Mouse (Mus musculus) liver, embryonic 18 days (tissue): ENCODE results near the gene Hist1h4k. TPM values are rescaled to one million over a fixed set of nuclear protein-coding genes. Genes with fewer than 3 reads are reported as not detected.

Source experiments
- polyA plus RNA-seq: library from polyadenylated mRNA; depleted of rRNA; stranded (reverse); fragments of >200 nt; gene quantifications from 2 replicates; pipeline ENCODE4 v1.2.3, GENCODE M21; 2012; rRNA removed

The Hist1h4k gene
- 14.1 and 22.0 TPM in 2 replicates for polyA plus RNA-seq

DNA sequence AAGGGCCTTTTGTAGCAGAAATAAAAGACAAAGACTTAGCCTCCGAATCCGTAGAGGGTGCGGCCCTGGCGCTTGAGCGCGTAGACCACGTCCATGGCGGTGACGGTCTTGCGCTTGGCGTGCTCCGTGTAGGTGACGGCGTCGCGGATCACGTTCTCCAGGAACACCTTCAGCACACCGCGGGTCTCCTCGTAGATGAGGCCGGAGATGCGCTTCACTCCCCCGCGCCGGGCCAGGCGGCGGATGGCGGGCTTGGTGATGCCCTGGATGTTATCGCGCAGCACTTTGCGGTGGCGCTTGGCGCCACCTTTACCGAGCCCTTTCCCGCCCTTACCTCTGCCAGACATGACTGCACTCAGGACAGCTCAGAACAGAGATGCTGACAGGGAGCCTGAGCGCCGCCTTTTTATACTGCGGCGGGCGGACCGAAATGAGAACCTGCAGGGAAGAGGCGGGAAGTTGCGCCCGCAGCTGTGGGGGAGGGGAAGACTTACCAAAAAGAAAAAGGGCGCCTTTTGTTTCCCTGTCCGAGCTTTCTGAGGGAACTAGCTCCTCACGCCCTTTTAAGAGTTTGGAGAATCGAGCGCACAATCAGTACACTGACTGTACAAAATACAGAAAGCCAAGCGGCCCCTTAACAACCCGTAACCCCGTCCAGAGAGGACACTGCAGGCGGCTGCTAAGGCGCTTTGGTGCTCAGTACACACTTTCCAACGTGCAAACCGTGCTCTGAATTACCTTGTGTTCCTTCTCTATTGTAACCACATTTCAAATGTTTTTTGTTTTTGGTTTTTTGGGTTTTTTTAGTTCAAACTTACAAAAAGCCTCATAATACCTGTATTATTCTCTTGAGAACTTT is at the start of gene Hist1h4k:
Hist1h4k (minus strand) TSS at position 347 of the 859 bp plus-strand sequence.

DNA sequence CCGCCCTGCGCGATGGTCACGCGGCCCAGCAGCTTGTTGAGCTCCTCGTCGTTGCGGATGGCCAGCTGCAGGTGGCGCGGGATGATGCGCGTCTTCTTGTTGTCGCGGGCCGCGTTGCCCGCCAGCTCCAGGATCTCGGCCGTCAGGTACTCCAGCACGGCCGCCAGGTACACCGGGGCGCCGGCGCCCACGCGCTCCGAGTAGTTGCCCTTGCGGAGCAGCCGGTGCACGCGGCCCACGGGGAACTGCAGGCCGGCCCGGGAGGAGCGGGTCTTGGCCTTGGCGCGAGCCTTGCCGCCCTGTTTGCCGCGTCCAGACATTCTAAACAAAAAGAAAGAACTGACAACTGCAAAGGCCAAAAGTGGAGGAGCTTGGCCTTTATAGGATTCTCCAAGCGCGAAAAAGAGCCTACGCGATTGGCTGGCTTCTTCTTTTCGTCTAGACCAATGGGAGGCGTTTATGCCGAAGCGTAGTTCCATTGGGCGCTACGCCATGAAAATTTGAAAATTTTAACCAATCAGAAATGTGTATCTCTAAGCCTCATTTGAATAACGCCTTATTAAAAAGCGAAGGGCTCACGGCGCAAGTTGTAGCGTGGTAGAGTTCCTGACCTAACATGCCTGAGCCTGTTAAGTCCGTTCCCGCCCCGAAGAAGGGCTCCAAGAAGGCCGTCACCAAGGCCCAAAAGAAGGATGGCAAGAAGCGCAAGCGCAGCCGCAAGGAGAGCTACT is 36.8 kb upstream of the Hist1h4k start, which contains the start of the genes Hist1h2an and Hist1h2bp:
Hist1h2an (minus strand) TSS at position 320 of the 731 bp plus-strand sequence.
Hist1h2bp (plus strand) TSS at position 563 of the 731 bp plus-strand sequence.

DNA sequence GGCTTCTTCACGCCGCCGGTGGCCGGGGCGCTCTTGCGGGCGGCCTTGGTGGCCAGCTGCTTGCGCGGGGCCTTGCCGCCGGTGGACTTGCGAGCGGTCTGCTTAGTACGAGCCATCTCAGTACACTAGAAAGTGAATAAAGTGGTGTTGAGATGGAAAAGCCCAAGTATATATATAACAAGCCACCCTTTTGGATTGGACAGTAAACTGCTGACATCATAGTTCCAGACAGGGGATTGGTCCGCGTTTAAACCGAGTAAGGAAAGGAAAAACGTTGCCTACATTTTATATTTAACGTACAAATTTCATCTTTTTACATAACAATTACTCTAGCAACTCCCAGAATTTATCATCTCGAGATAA is 32.9 kb upstream of the Hist1h4k start, which contains the start of gene Hist1h3i:
Hist1h3i (minus strand) TSS at position 116 of the 363 bp plus-strand sequence.

GRCm38 (mm10) chr13:21779767-21780731 is 29.7 kb upstream of the Hist1h4k start, which contains the start of gene Hist1h1b:
Gene Hist1h1b (minus strand): TSS chr13:21780625.

GRCm38 (mm10) chr13:21753524-21754285 is 3.4 kb upstream of the Hist1h4k start, which contains the start of the genes Hist1h2ak and Hist1h2bn:
Gene Hist1h2ak (minus strand): TSS chr13:21753827.
Gene Hist1h2bn (plus strand): TSS chr13:21754123.

DNA sequence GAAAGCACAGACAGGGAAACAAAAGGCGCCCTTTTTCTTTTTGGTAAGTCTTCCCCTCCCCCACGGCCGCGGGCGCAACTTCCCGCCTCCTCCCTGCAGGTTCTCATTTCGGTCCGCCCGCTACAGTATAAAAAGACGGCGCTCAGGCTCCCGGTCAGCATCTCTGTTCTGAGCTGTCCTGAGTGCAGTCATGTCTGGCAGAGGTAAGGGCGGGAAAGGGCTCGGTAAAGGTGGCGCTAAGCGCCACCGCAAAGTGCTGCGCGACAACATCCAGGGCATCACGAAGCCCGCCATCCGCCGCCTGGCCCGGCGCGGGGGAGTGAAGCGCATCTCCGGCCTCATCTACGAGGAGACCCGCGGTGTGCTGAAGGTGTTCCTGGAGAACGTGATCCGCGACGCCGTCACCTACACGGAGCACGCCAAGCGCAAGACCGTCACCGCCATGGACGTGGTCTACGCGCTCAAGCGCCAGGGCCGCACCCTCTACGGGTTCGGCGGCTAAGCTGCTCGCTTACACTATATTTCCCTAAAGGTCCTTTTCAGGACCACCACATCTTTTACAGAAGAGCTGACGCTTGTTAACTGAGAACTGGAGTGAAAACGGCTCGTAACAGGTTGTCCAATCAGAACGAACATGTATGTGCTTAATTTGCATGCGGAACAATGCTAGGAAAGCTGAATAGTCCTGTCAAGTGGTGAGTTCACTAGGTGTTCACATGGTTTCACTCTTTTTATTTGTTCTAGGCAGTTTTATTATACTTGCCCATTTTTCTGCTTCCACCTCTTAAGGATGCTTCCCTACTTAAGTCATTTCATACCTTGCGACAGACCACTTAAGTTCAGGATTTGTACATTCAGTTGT is 15.2 kb downstream of the Hist1h4k start, which contains the start of gene Hist1h4j:
Hist1h4j (plus strand) TSS at position 159 of the 862 bp plus-strand sequence.

GRCm38 (mm10) chr13:21721757-21722372 is 28.4 kb downstream of the Hist1h4k start, which contains the start of gene Hist1h2bm:
Gene Hist1h2bm (plus strand): TSS chr13:21722044.

GRCm38 (mm10) chr13:21717397-21718357 is 32.6 kb downstream of the Hist1h4k start, which contains the start of gene Hist1h3h:
Gene Hist1h3h (plus strand): TSS chr13:21717659.

GRCm38 (mm10) chr13:21715864-21716539 is 34.3 kb downstream of the Hist1h4k start, which contains the start of the genes Hist1h2bl and Hist1h2ai:
Gene Hist1h2bl (minus strand): TSS chr13:21716143.
Gene Hist1h2ai (plus strand): TSS chr13:21716422.

Other genes starting within 250 kb of the Hist1h4k start
- 5.1 and 11.2 TPM in 2 replicates for gene Gm11273, start 249.1 kb downstream of the Hist1h4k start, polyA plus RNA-seq
- 2.0 and 2.3 TPM in 2 replicates for gene Zkscan8, start 219.4 kb downstream of the Hist1h4k start, polyA plus RNA-seq
- not detected in 2 replicates for gene Olfr1366, start 207.7 kb downstream of the Hist1h4k start, polyA plus RNA-seq
- gene Olfr1535, start 190.6 kb downstream of the Hist1h4k start, polyA plus RNA-seq, result not detected in 2 replicates
- gene Olfr1364, start 168.7 kb downstream of the Hist1h4k start, polyA plus RNA-seq, result not detected in 2 replicates
- gene Olfr1362, start 136.5 kb downstream of the Hist1h4k start, polyA plus RNA-seq, result not detected in 2 replicates
- gene Olfr11, start 108.0 kb downstream of the Hist1h4k start, polyA plus RNA-seq, result not detected in 2 replicates
- gene Olfr1361, start 87.1 kb downstream of the Hist1h4k start, polyA plus RNA-seq, result not detected in 2 replicates
- not detected in 2 replicates for gene Olfr1360, start 73.1 kb downstream of the Hist1h4k start, polyA plus RNA-seq
- gene Olfr1359, start 52.4 kb downstream of the Hist1h4k start, polyA plus RNA-seq, result not detected in 2 replicates
- gene Hist1h2bl, start 34.4 kb downstream of the Hist1h4k start, polyA plus RNA-seq, result 5.9 and 7.6 TPM in 2 replicates
- 1.9 and 2.8 TPM in 2 replicates for gene Hist1h2ai, start 34.1 kb downstream of the Hist1h4k start, polyA plus RNA-seq
- gene Hist1h3h, start 32.8 kb downstream of the Hist1h4k start, polyA plus RNA-seq, result 11.5 and 11.6 TPM in 2 replicates
- 4.9 and 7.3 TPM in 2 replicates for gene Hist1h2bm, start 28.5 kb downstream of the Hist1h4k start, polyA plus RNA-seq
- 9.1 and 9.2 TPM in 2 replicates for gene Hist1h4j, start 15.4 kb downstream of the Hist1h4k start, polyA plus RNA-seq
- 17.2 and 18.2 TPM in 2 replicates for gene Hist1h2ak, start 3.3 kb upstream of the Hist1h4k start, polyA plus RNA-seq
- 10.0 and 14.8 TPM in 2 replicates for gene Hist1h2bn, start 3.6 kb upstream of the Hist1h4k start, polyA plus RNA-seq
- 3.8 and 4.1 TPM in 2 replicates for gene Hist1h1b, start 30.1 kb upstream of the Hist1h4k start, polyA plus RNA-seq
- gene Hist1h3i, start 32.9 kb upstream of the Hist1h4k start, polyA plus RNA-seq, result 13.4 and 17.5 TPM in 2 replicates
- gene Hist1h2an, start 36.7 kb upstream of the Hist1h4k start, polyA plus RNA-seq, result 3.5 and 4.0 TPM in 2 replicates
- gene Hist1h2bp, start 37.0 kb upstream of the Hist1h4k start, polyA plus RNA-seq, result 1.2 and 2.5 TPM in 2 replicates
- 3.5 and 6.3 TPM in 2 replicates for gene Hist1h2bq, start 59.7 kb upstream of the Hist1h4k start, polyA plus RNA-seq
- not detected in 2 replicates for gene Hist1h2ao, start 60.0 kb upstream of the Hist1h4k start, polyA plus RNA-seq
- not detected in 2 replicates for gene Hist1h4m, start 61.2 kb upstream of the Hist1h4k start, polyA plus RNA-seq
- gene Hist1h4n, start 81.7 kb upstream of the Hist1h4k start, polyA plus RNA-seq, result 19.1 and 27.0 TPM in 2 replicates
- 35.2 and 36.1 TPM in 2 replicates for gene Hist1h2ap, start 83.0 kb upstream of the Hist1h4k start, polyA plus RNA-seq
- gene Hist1h2br, start 83.2 kb upstream of the Hist1h4k start, polyA plus RNA-seq, result 2.2 and 6.7 TPM in 2 replicates
- 0.38 and 0.39 TPM in 2 replicates for gene Zfp184, start 194.6 kb upstream of the Hist1h4k start, polyA plus RNA-seq
- gene Pom121l2, start 230.7 kb upstream of the Hist1h4k start, polyA plus RNA-seq, result not detected in 2 replicates